Mouse (Mus musculus): ENCODE measurements around the gene Prcp.
"Not testable (repeated sequence)": the region's sequence is repeated elsewhere in the genome, so short reads cannot be mapped to it uniquely, and the experiment has no call there.

Gene Prcp

GRCm38 (mm10) chr7:92890618-92891230, 16.5 kb downstream of the Prcp start:
- DNase-seq (ENCODE audit: low read depth, low spot score): no peak

GRCm38 (mm10) chr7:92893478-92893877, 19.2 kb downstream of the Prcp start:
- peak; percentile 53 for DNase-seq (ENCODE audit: low read depth, low spot score)

GRCm38 (mm10) chr7:92896036-92896435, 21.8 kb downstream of the Prcp start:
- no peak for DNase-seq (ENCODE audit: low read depth, low spot score)

- peak; percentile 7 for DNase-seq (ENCODE audit: low read depth, low spot score)
These were observed 22.8 kb downstream of the Prcp start for GRCm38 (mm10) chr7:92897021-92897420.

GRCm38 (mm10) chr7:92903360-92904038, 29.2 kb downstream of the Prcp start:
- peak; percentile 89 for DNase-seq (ENCODE audit: low read depth, low spot score)

GRCm38 (mm10) chr7:92904285-92904684, 30.0 kb downstream of the Prcp start:
- DNase-seq (ENCODE audit: low read depth, low spot score): not testable (repeated sequence)

GRCm38 (mm10) chr7:92920172-92920856, 46.0 kb downstream of the Prcp start:
- no peak for DNase-seq (ENCODE audit: low read depth, low spot score)

GRCm38 (mm10) chr7:92920857-92921172, 46.5 kb downstream of the Prcp start:
- no peak for DNase-seq (ENCODE audit: low read depth, low spot score)

GRCm38 (mm10) chr7:92932792-92933191, 58.5 kb downstream of the Prcp start:
- no peak for DNase-seq (ENCODE audit: low read depth, low spot score)

- DNase-seq (ENCODE audit: low read depth, low spot score): not testable (repeated sequence)
These were observed 59.2 kb downstream of the Prcp start for GRCm38 (mm10) chr7:92933308-92933948.

- no peak for DNase-seq (ENCODE audit: low read depth, low spot score)
These were observed 62.5 kb downstream of the Prcp start for GRCm38 (mm10) chr7:92936747-92937146.

- peak; percentile 13 for DNase-seq (ENCODE audit: low read depth, low spot score)
These were observed 63.7 kb downstream of the Prcp start for GRCm38 (mm10) chr7:92937955-92938354.

GRCm38 (mm10) chr7:92939776-92940175, 65.5 kb downstream of the Prcp start:
- DNase-seq (ENCODE audit: low read depth, low spot score): no peak

GRCm38 (mm10) chr7:92950775-92951174, 76.5 kb downstream of the Prcp start:
- DNase-seq (ENCODE audit: low read depth, low spot score): no peak

GRCm38 (mm10) chr7:92952210-92952609, 77.9 kb downstream of the Prcp start:
- no peak for DNase-seq (ENCODE audit: low read depth, low spot score)

GRCm38 (mm10) chr7:92959758-92960157, 85.5 kb downstream of the Prcp start:
- DNase-seq (ENCODE audit: low read depth, low spot score): no peak

- DNase-seq (ENCODE audit: low read depth, low spot score): no peak
These were observed 87.6 kb downstream of the Prcp start for GRCm38 (mm10) chr7:92961876-92962275.

- peak; percentile 68 for DNase-seq (ENCODE audit: low read depth, low spot score)
These were observed 90.7 kb downstream of the Prcp start for GRCm38 (mm10) chr7:92964754-92965501.

- no peak for DNase-seq (ENCODE audit: low read depth, low spot score)
These were observed 93.3 kb downstream of the Prcp start for GRCm38 (mm10) chr7:92967381-92968127.

GRCm38 (mm10) chr7:92977429-92977828, 103.2 kb downstream of the Prcp start:
- DNase-seq (ENCODE audit: low read depth, low spot score): no peak

GRCm38 (mm10) chr7:92978225-92978624, 104.0 kb downstream of the Prcp start:
- DNase-seq (ENCODE audit: low read depth, low spot score): no peak

All from CD4-positive, CD25-positive, alpha-beta regulatory T cell, adult 2 months (primary cell).